Mouse (Mus musculus) c-Kit-negative CD71-positive TER-119-positive erythroid progenitor cells, embryonic 14.5 days (primary cell): ENCODE measurements around the gene Nr2f2.

ENCODE experiments used
- DNase-seq: peaks from one replicate; pipeline ENCODE4 v3.0.0-alpha.2; 2013; ENCODE audit warnings: low read depth, low spot score

The Nr2f2 gene

GRCm38 (mm10) chr7:70351981-70352560, 14.5 kb downstream of the Nr2f2 start:
- DNase-seq, result no peak

DNA sequence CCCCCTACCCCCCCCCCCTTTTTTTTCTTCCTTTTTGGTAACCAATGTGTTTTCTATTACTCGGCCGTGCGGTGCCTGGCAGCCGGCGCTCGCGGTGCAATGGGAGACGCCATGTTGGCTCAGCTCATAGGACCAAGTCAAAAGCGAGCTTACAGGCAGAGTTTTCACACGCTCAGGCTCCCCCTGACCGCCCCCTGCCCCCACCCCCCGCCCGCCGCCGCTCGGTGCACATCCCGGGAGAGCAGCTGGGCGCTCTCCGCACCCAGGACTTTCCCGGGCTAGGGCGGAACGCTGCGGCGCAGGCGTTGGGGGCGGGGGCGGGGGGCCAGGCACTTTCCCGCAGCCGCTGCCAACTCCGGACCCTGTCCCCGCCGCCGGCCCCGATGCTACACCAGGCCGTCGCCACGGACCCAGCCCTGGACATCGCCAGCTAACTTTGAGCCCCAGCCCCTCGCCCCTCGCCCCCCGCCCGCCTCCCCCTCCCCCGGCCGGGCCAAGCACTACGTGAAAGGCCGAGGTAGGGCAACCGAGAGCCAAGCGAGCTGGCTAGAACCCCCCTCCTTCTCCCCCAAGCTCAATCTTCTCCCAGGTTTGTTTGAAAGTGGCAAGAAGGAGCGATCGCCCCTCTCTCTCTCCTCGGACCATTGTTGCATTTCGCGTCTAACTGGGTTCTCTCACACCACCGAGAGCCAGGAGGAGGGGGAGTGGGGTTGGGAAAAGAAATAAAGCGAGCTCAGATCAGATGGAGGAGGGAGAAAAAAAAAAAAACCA, 15.6 kb downstream of the Nr2f2 start:
- no peak for DNase-seq

DNA sequence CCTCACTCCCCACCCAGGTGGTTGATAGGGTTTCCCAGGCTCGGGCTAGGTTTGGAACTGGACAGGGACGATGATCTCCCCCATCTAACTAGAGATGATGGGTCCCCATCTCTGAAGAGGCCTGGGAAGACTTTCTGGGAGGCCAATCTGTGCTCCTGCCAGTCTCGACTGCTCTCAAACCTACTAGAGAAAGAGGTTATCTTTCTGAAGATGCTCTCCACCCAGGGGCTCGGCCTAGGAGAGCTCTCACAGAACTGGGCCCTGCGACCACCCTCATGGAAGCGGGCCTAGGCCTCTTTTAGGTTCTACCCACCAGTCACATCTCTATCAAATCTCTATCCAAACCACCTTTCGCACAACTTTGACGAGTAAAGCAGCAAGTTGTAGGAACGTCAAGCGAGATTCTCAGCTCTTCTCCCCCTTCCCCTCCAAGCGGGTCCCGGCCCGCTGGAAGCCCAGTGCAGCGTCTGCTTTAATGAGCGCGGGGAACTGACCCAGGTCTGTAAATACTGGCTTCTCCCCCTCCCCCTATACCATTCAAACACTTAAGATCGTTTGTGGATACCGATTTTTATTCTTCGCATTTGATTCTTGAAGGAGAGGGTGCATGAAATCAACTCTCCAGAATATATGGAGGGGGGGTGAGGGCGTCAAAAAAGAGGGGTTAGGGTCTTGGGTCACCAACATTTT, 16.4 kb downstream of the Nr2f2 start:
- DNase-seq, result no peak

DNA sequence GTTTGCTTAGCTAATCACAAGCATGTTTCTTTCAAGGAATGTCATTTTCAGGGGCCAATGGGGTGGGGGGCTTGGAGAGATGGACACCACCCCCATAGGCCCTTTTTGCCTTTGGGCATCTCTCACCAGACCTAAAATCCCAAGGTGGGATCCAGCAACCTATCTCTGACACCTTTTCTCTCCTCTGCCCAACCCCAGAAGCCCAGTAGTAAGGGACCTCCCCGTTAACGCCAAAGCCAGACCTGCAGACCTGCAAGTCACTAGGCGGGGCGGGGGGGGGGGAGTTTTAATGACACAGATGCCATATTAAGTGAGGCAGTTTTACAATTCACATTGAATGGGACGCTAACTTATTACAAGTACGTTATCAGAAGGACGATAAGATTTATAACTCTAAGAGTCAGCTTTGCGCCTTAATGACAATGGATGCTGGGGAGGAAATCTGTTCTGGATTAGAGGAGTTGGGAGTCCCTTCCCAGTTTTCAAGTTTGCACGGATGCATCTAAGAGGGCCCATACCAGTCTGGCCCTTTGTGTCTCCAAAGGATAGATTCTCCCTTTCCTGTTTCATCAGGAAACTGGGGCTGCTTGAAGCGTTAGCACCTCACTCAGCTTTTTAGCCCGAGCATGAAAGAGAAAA, 17.4 kb downstream of the Nr2f2 start:
- no peak for DNase-seq

DNA sequence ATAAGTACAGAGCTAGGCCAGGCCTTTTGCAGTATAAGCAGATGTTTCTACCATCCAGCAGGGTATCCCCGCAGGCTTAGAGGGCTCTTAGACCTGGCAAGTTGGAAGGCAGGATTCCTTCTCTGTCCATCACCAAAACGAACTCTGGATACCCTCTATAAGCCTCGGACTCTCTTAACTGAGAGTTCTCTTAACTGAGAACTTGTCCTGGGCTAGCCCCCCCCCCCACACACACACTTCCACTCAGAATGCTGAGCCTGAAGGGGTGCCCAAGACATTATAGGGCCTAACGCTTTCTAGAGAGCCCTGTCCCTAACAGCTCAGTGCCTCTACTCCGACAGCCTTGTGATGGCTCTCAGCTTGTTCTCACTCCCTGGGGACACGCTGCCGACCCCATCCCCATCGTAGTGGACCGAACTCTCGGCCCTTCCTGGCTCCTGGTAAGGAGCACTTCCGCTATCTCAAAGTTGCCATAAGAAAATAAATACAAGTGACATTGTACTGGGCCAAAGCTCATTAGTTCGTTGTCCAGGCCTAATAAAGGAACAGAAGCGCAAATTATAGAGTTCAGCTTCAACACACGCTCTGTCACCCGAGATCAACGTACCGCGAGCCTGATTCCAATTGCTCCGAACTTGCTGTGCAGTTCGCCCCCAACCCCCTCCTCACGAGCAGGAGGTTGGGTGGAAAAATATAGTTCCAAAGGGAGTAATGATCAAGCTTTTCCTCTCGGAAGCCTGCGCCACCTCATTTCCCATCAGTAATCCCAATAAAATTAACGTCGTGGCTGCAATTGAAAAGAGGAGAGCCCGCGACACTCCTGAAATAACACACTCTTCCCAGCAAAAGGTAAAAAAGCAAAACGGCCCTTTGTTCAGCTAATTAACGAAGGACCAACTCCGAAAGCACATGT, 18.2 kb downstream of the Nr2f2 start:
- DNase-seq, result no peak

DNA sequence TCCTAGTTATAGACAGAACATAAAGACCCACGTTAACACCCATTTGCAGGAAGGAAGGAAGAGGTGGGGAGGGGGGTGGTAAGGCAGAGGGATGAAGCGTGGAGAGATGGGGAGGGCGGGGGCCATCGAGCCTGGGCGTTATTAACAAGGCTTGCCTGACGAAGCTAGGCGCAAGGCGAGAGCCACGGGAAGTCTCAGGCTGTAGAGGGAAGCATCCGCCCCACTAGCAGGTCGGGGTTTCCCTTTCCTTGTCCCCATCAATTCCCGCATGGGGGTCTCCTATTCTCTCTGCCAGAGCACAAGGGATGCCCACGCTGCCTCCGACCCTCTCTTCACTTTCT, 18.9 kb downstream of the Nr2f2 start:
- DNase-seq, result no peak

DNA sequence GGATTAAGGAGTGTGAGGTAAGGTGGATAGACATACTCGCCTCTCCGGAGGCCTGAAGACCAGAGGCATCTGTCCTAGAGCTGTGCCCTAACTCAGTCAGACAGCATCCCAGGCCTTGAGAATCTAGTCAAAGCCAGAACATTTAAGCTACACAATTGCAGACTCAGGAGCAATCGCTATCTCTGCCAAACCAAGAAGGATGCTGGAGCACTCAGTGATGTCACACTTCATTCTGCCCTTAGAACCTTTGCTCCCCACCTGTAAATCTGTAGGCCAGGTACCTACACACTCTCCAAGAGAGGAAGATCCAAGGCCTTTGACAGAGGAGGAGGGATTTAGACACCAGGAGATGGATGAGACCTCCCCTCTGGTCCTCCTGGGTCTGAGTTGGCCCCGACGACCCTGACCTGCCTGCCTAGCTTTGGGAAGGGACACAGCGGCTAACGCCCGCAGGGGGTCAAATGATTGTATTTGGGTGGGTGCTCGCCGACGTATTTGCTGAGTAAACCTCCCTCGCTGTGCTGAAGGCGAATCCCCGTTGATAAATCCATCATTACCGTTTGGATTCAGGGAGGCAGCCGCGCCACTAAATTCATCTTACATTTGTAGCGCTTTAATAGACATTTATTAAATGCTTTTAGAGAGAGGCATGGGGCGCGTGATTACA, 19.5 kb downstream of the Nr2f2 start:
- DNase-seq, result no peak

- no peak for DNase-seq
Observed at GRCm38 (mm10) chr7:70346010-70346536, 20.5 kb downstream of the Nr2f2 start.

- DNase-seq, result no peak
Observed at GRCm38 (mm10) chr7:70343426-70343825, 23.1 kb downstream of the Nr2f2 start.

- no peak for DNase-seq
Observed at GRCm38 (mm10) chr7:70342771-70343170, 23.8 kb downstream of the Nr2f2 start.

GRCm38 (mm10) chr7:70342076-70342475, 24.5 kb downstream of the Nr2f2 start:
- no peak for DNase-seq

DNA sequence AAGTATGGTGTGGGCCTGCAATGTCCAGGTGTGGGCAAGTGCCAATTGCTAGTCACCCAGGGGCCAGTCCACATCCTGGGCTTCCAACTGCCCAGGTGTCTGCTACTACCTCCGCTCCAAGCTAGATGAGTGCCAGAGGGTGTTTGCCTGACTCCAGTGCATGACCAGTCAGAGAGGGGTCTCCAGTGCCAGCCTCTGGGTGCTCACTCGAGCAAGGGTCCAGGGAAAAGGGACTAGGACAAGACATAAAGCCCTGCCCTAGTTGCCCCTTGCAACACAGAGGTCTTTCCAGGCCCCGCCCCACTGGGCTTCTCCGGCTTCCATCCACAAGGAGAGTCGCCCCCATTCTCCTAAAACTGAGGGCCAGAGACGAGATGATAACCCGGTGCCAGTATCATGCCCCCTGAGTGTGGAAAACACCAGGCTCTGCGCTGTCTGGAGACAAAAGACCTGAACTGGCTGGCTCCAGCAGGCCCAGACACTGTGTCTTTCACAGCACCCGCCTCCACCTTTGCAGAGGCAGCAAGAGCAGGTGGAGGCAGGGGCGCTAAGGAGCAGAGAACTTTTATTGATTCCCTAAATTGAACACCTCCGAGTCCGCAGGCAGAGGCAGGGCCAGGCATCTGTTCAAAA, 26.4 kb downstream of the Nr2f2 start:
- DNase-seq, result no peak

DNA sequence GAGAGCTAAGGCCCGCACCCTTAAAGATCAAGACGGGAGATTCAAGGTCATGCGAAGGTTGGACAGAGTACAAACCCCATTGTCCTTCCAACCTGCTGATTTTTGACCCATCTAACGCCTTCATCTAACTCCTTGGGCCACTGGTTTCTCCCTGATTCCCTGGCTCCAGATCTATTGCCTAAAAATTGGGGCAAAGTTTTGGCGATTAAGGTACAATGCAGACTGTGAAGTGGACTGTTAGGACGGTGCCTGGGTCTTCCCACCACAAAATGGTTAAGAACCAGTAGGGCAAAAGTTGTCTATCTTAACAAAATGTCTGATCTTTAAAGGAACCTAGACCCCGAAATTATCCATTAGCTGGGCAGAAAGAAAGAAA, 28.3 kb downstream of the Nr2f2 start:
- no peak for DNase-seq

GRCm38 (mm10) chr7:70337581-70338264, 28.8 kb downstream of the Nr2f2 start:
- DNase-seq, result no peak

GRCm38 (mm10) chr7:70336571-70337240, 29.8 kb downstream of the Nr2f2 start:
- no peak for DNase-seq

DNA sequence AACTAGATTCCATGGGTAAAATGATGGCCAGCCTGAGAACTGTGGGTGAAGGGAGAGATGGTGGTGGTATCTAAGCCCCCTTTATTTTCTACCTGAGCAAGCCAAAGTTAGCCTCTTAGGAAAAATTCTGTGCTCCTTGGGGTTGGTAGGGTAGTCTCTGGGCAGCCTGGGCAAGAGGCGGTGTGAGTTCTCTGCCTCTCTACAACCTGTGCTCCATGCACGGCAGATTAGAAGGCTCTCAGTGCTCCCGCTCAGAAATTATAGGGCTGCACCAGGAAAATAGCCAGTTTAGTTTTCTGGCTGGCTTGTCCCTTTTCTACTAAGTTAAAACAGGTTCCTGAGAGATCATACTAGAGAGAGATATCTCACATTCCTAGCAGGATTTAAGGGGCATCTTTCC, 30.4 kb downstream of the Nr2f2 start:
- no peak for DNase-seq

GRCm38 (mm10) chr7:70335411-70335810, 31.1 kb downstream of the Nr2f2 start:
- DNase-seq, result no peak

DNA sequence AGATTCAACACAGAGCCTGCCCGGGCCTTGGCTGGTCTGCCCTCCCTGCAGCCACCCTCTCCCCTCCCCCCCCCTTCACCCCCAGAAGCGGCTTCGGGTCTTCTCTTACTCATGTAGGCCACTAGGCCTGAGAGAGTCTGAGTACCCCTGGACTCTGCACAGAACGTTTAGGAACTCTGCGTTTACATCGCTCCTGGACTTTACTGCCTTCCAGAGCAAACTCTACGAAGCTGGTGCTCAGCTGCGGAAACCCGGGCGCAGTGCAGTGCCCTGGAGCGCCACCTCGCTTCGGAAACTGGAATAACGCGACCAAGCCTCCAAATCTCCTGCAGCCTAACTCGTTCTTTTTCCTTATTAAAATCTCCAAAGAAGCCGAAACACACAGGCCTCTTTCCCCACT, 31.7 kb downstream of the Nr2f2 start:
- no peak for DNase-seq

DNA sequence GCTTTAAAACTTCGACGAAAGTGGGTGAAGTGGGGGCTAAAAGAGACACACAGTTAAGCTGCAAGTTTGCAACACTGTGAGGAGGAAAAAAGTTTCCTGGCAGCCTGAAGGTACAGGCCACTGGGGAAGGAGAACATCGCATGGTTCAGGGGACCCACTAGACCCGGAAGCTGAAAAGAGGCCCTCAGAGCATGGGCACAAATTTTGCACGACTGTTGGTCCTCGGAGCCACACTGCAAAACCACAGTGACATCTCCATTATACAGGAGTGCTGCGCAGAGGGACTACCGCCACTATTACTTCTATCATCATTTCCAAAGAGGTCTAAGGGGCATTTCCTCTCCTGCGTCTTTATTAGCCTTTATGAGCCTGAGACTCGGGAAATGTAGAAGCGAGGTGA, 32.7 kb downstream of the Nr2f2 start:
- no peak for DNase-seq
